Mouse (Mus musculus) heart, postnatal 4 days (tissue): ENCODE data around the gene Tmem176a. TPM values are rescaled to one million over a fixed set of nuclear protein-coding genes. Genes with fewer than 3 reads are reported as not detected.

Experiments
- DNase-seq: peaks from one replicate; pipeline ENCODE4 v3.0.0; 2021
- total RNA-seq, 2 experiments: library from RNA; stranded (reverse); gene quantifications; 2 replicates each; pipeline ENCODE4 v1.2.3; 2021

Gene Tmem176a
- total RNA-seq, 2 experiments from 2014 or later, result 33.6 to 34.8 TPM

GRCm38 (mm10) chr6:48894938-48895818 lies 54.5 kb downstream of the Tmem176a start:
- no peak for DNase-seq

GRCm38 (mm10) chr6:48895941-48896340 lies 55.2 kb downstream of the Tmem176a start:
- no peak for DNase-seq

Other genes with a start within 250 kb of the Tmem176a start
- gene Repin1, start 247.0 kb upstream of the Tmem176a start, total RNA-seq, result 10 to 100 TPM; 30.4 to 31.2 TPM
- not detected for gene Gm44965, start 247.0 kb upstream of the Tmem176a start, total RNA-seq
- gene Zfp775, start 238.9 kb upstream of the Tmem176a start, total RNA-seq, result 1 to 10 TPM; 4.0 to 5.4 TPM
- gene AI854703, start 214.2 kb upstream of the Tmem176a start, total RNA-seq, result under 1 TPM; 0.41 to 0.50 TPM
- gene Gimap8, start 193.7 kb upstream of the Tmem176a start, total RNA-seq, result 1 to 10 TPM; 9.0 to 9.3 TPM
- gene Gimap9, start 164.8 kb upstream of the Tmem176a start, total RNA-seq, result 1 to 10 TPM; 6.7 to 7.0 TPM
- 10 to 100 TPM; 41.2 to 50.1 TPM for gene Gimap4, start 156.4 kb upstream of the Tmem176a start, total RNA-seq
- gene Gimap6, start 132.7 kb upstream of the Tmem176a start, total RNA-seq, result 10 to 100 TPM; 62.2 to 64.7 TPM
- 1 to 10 TPM; 7.1 to 7.2 TPM for gene Gm28053, start 122.3 kb upstream of the Tmem176a start, total RNA-seq
- not detected for gene Gimap7, start 122.3 kb upstream of the Tmem176a start, total RNA-seq
- 10 to 100 TPM; 12.9 to 19.4 TPM for gene Gimap1, start 101.9 kb upstream of the Tmem176a start, total RNA-seq
- gene Gimap5, start 94.7 kb upstream of the Tmem176a start, total RNA-seq, result 10 to 100 TPM; 11.6 to 11.8 TPM
- gene Gimap3, start 70.1 kb upstream of the Tmem176a start, total RNA-seq, result under 1 TPM; 0.38 to 0.54 TPM
- gene Tmem176b, start 577 bp downstream of the Tmem176a start, total RNA-seq, result 10 to 100 TPM; 90.2 to 95.6 TPM
- gene Aoc1, start 32.0 kb downstream of the Tmem176a start, total RNA-seq, result not detected
- not detected for gene 1600015I10Rik, start 89.0 kb downstream of the Tmem176a start, total RNA-seq
- gene Doxl2, start 134.0 kb downstream of the Tmem176a start, total RNA-seq, result not detected
- gene Svs1, start 145.9 kb downstream of the Tmem176a start, total RNA-seq, result not detected
- gene Gpnmb, start 195.6 kb downstream of the Tmem176a start, total RNA-seq, result under 1 TPM; 0.55 to 0.63 TPM
- gene Malsu1, start 232.9 kb downstream of the Tmem176a start, total RNA-seq, result 10 to 100 TPM; 33.4 to 43.2 TPM